Comparison of ENCODE assay signal across 24 mouse cellular contexts in the genomic region with DNA sequence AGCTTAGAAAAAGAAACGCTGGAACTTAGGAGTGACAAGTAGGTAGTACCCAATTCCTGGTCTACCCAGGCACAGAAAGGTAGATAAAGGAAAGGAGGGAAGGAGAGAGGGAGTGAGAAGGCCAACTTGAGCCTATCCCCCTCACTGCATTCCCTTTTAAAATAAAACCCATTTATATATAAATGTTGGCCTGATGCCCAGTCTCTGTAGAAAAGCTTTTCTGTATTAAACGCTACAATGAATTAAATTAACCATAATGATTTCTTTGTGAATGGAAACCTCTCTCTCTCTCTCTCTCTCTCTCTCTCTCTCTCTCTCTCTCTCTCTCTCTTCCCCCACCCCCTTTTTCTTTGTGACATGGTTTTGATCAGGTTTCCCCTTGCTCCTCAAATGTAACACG.
"Had no signal": no experiment of that assay in that cellular context is flagged by ENCODE, and none has a peak within 500 bp of the region (broad histone marks: within the 10 kb centered on the region; RNA-seq: fewer than 3 reads in every experiment).

No protein-coding gene starts in this region.

- H3K4me3 ChIP-seq: kidney, embryonic 15.5 days; layer of hippocampus, adult 2 months; lung, embryonic 15.5 days; midbrain, embryonic 12.5 days; myocyte; neural tube, embryonic 13.5 days had no signal

- DNase-seq: kidney, adult 11 months; kidney, adult 8-10 months; kidney, postnatal 10 days; kidney, postnatal 36 days; layer of hippocampus, adult 9-11 months; liver, postnatal 0 days; lung, postnatal 10 days; lung, postnatal 4 days; right cerebral cortex, adult 18-20 months; right cerebral cortex, postnatal 14 days; right cerebral cortex, postnatal 4 days; thymus, adult 2 months; thymus, postnatal 14 days; thymus, postnatal 4 days had no signal

- H3K36me3 ChIP-seq: kidney, embryonic 15.5 days; lung, embryonic 15.5 days; midbrain, embryonic 12.5 days; neural tube, embryonic 13.5 days had no signal

- H3K9ac ChIP-seq: kidney, embryonic 15.5 days; liver, embryonic 14.5 days; liver, postnatal 0 days; lung, embryonic 15.5 days; midbrain, embryonic 12.5 days; neural tube, embryonic 13.5 days had no signal

- ATAC-seq: liver, postnatal 0 days; midbrain, embryonic 16.5 days had no signal

- H3K4me2 ChIP-seq: kidney, embryonic 15.5 days; liver, embryonic 11.5 days; lung, embryonic 15.5 days; midbrain, embryonic 12.5 days; neural tube, embryonic 13.5 days had no signal

- H3K27ac ChIP-seq: kidney, embryonic 15.5 days; layer of hippocampus, adult 2 months; liver, embryonic 14.5 days; lung, embryonic 15.5 days; midbrain, embryonic 12.5 days; neural tube, embryonic 13.5 days; stomach, postnatal 0 days had no signal

- H3K9me3 ChIP-seq: kidney, embryonic 15.5 days; lung, embryonic 15.5 days; midbrain, embryonic 12.5 days; neural tube, embryonic 13.5 days had no signal
